Mouse (Mus musculus) heart, postnatal 25 days (tissue): ENCODE measurements at regions not wholly inside any gene's neighbourhood (a gene's known extent, or its start where the extent isn't known, plus 50 kb on each side); places are given as distances from the start of the nearest gene placed in this dataset.
"Not testable (repeated sequence)": the region's sequence is repeated elsewhere in the genome, so short reads cannot be mapped to it uniquely, and the experiment has no call there.

ENCODE experiments used
- DNase-seq: peaks from one replicate; pipeline ENCODE4 v3.0.0; 2022; ENCODE audit warnings: low spot score
- intact Hi-C: fragments of 180-260 bp; cut with DNase I; formaldehyde crosslinking; loops from one replicate; pipeline ENCODE4 v1.15.1; 2025

- intact Hi-C loops = no loop called here
- DNase-seq = no peak
Observed at GRCm38 (mm10) chr2:21975547-21975946, 251.8 kb upstream of the Myo3a start.

- intact Hi-C loops = no loop called here
- no peak for DNase-seq
Observed at GRCm38 (mm10) chr2:21976337-21976736, 251.0 kb upstream of the Myo3a start.

GRCm38 (mm10) chr2:21976831-21977230 is 250.5 kb upstream of the Myo3a start:
- DNase-seq = no peak
- intact Hi-C loops = no loop called here

- DNase-seq = no peak
- intact Hi-C loops = no loop called here
Observed at GRCm38 (mm10) chr2:21980177-21980576, 247.1 kb upstream of the Myo3a start.

- intact Hi-C loops = no loop called here
- DNase-seq = no peak
Observed at GRCm38 (mm10) chr2:22024438-22024837, 202.9 kb upstream of the Myo3a start.

- no peak for DNase-seq
- intact Hi-C loops = no loop called here
Observed at GRCm38 (mm10) chr2:22026794-22027193, 200.5 kb upstream of the Myo3a start.

- intact Hi-C loops = no loop called here
- DNase-seq = no peak
Observed at GRCm38 (mm10) chr2:22028569-22028968, 198.7 kb upstream of the Myo3a start.

GRCm38 (mm10) chr2:22029022-22029803 is 198.1 kb upstream of the Myo3a start:
- DNase-seq = no peak
- intact Hi-C loops = no loop called here

- no peak for DNase-seq
- intact Hi-C loops = no loop called here
Observed at GRCm38 (mm10) chr2:22029804-22030194, 197.5 kb upstream of the Myo3a start.

GRCm38 (mm10) chr2:22036841-22037240 is 190.5 kb upstream of the Myo3a start:
- intact Hi-C loops = no loop called here
- no peak for DNase-seq

GRCm38 (mm10) chr2:22038780-22039179 is 188.5 kb upstream of the Myo3a start:
- intact Hi-C loops = no loop called here
- no peak for DNase-seq

GRCm38 (mm10) chr2:22043937-22044336 is 183.4 kb upstream of the Myo3a start:
- DNase-seq, intact Hi-C loops: not testable (repeated sequence)

GRCm38 (mm10) chr2:22044949-22045348 is 182.4 kb upstream of the Myo3a start:
- intact Hi-C loops = no loop called here
- no peak for DNase-seq

- intact Hi-C loops = no loop called here
- no peak for DNase-seq
Observed at GRCm38 (mm10) chr2:22047465-22047864, 179.8 kb upstream of the Myo3a start.

- intact Hi-C loops = no loop called here
- no peak for DNase-seq
Observed at GRCm38 (mm10) chr2:22066535-22066934, 160.8 kb upstream of the Myo3a start.

- no peak for DNase-seq
- intact Hi-C loops = no loop called here
Observed at GRCm38 (mm10) chr2:22096848-22097247, 130.5 kb upstream of the Myo3a start.

- intact Hi-C loops = no loop called here
Observed at GRCm38 (mm10) chr2:22105150-22105549, 122.2 kb upstream of the Myo3a start.

GRCm38 (mm10) chr2:22149721-22150120 is 77.6 kb upstream of the Myo3a start:
- intact Hi-C loops = no loop called here

More at GRCm38 (mm10) chr2:22105150-22105549, 122.2 kb upstream of the Myo3a start:
- no peak for DNase-seq

GRCm38 (mm10) chr2:22156576-22156975 is 70.7 kb upstream of the Myo3a start:
- DNase-seq = no peak
- intact Hi-C loops = no loop called here

More at GRCm38 (mm10) chr2:22149721-22150120, 77.6 kb upstream of the Myo3a start:
- no peak for DNase-seq

GRCm38 (mm10) chr2:22165443-22165842 is 61.9 kb upstream of the Myo3a start:
- intact Hi-C loops = no loop called here
- no peak for DNase-seq

- intact Hi-C loops = no loop called here
- DNase-seq = no peak
Observed at GRCm38 (mm10) chr2:22165919-22166318, 61.4 kb upstream of the Myo3a start.
